Mouse (Mus musculus) frontal cortex, postnatal 10 days (tissue): ENCODE results near the gene Btbd35f24.
"Not testable (repeated sequence)": the region's sequence is repeated elsewhere in the genome, so short reads cannot be mapped to it uniquely, and the experiment has no call there.

Experiments
- DNase-seq, 2 experiments: peaks; one replicate each; pipeline ENCODE4 v3.0.0; 2022; ENCODE audit warnings: low spot score in 2 of 2, mixed read lengths in 1 of 2

Gene Btbd35f24

GRCm38 (mm10) chrX:3195727-3196126 lies at the start of gene Btbd35f24:
TSS of gene Btbd35f24 (minus strand) at chrX:3195827.
- DNase-seq = not testable (repeated sequence)
